Mouse (Mus musculus) stomach, postnatal 0 days (tissue): ENCODE data around the gene Adm. TPM values are rescaled to one million over a fixed set of nuclear protein-coding genes. Genes with fewer than 3 reads are reported as not detected.

Experiments
- ATAC-seq: fragments of 200-750 bp; cut with Nextera tagmentation; 2 replicates; pipeline ENCODE4 v1.8.0; 2017; ENCODE audit not compliant: low FRiP score, low TSS enrichment
- DNase-seq: peaks from one replicate; pipeline ENCODE4 v3.0.0-alpha.2; 2016; ENCODE audit warnings: low spot score
- H3K27ac ChIP-seq: fragments of 300-500 bp; sonication (generic); replicated peaks from 2 replicates; pipeline ENCODE4 v1.5.1; 2014; ENCODE audit warnings: mild to moderate bottlenecking, control low read depth
- H3K27me3 ChIP-seq: fragments of 300-500 bp; sonication (generic); 2 replicates; pipeline ENCODE4 v1.6.1; 2014; ENCODE audit warnings: low read length; ENCODE audit not compliant: control insufficient read depth, insufficient read depth
- H3K36me3 ChIP-seq: fragments of 300-500 bp; sonication (generic); 2 replicates; pipeline ENCODE4 v1.6.1; 2014; ENCODE audit warnings: low read length, mixed read lengths; ENCODE audit not compliant: control insufficient read depth, insufficient read depth
- H3K4me1 ChIP-seq: fragments of 300-500 bp; sonication (generic); replicated peaks from 2 replicates; pipeline ENCODE4 v1.6.1; 2014; ENCODE audit warnings: antibody characterized with exemption; ENCODE audit not compliant: control insufficient read depth, insufficient read depth
- H3K4me2 ChIP-seq: fragments of 300-500 bp; sonication (generic); replicated peaks from 2 replicates; pipeline ENCODE4 v1.6.1; 2014; ENCODE audit warnings: low read depth, mild to moderate bottlenecking, control low read depth, moderate library complexity
- H3K4me3 ChIP-seq: fragments of 300-500 bp; sonication (generic); 2 replicates; pipeline ENCODE4 v1.5.1; 2014; ENCODE audit warnings: low read depth, low read length, control low read depth
- H3K9ac ChIP-seq: fragments of 300-500 bp; sonication (generic); 2 replicates; pipeline ENCODE4 v1.6.1; 2014; ENCODE audit warnings: mild to moderate bottlenecking, low read length, control low read depth, mixed read lengths
- H3K9me3 ChIP-seq: fragments of 300-500 bp; sonication (generic); 2 replicates; pipeline ENCODE4 v1.6.1; 2016; ENCODE audit warnings: low read length; ENCODE audit not compliant: control insufficient read depth
- CTCF ChIP-seq: IDR thresholded peaks from 2 replicates; pipeline ENCODE4 v1.5.1; 2016; ENCODE audit warnings: antibody characterized with exemption, low read depth, mild to moderate bottlenecking, moderate library complexity
- EP300 ChIP-seq: optimal IDR thresholded peaks from 2 replicates; pipeline ENCODE3; 2016; ENCODE audit warnings: antibody characterized with exemption
- WGBS: fragments of 180-500 bp; shearing (Covaris S2); extraction: QIAGEN DNeasy Blood & Tissue Kit; methylation state at CpG from one replicate; pipeline ENCODE4 v1.1.7; 2014; 5-methylcytosine and 5-hydroxymethylcytosine counted together
- polyA plus RNA-seq: library from polyadenylated mRNA; unstranded; fragments of >200 nt; fragmentation: Nextera tagmentation; extraction: Ambion mirVana; gene quantifications from 2 replicates; pipeline ENCODE4 v1.2.1, GENCODE M21; 2015

Adm gene
- polyA plus RNA-seq, 1 experiment from 2014 or later = 4.6 TPM

DNA sequence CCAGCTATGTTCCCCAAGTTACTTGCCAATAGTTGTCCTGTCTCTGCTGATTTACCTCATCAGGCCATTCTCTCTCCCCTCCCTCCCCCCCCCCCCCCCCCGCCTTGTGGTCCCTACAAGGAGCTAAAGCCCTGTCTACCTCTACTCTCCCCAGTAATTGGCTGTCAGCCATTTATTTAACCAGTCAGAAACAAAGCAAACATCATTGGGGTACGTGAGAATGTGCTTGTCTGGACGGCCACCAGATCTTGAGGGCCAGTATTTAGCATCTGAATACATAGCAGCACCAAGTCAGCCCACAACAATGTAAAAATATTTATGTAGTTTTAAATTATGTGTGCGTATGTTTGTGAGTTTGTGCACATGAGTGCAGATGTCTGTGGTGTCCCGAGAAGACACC, 39.1 kb downstream of the Adm start:
- Histone ChIP-seq H3K9me3 (no peaks in the 10 kb centered on the region), H3K9ac (no peak overlapping the region), H3K4me1 (no peaks in the 10 kb centered on the region; the same call in none of the 2 replicates), H3K4me3 (no peak overlapping the region), H3K36me3 (no peaks in the 10 kb centered on the region), H3K27me3 (no peaks in the 10 kb centered on the region), H3K4me2 (no peak overlapping the region), H3K27ac (no peak overlapping the region)
- WGBS = 26% methylated on average over 4 of the region's 5 CpGs
- no peak for DNase-seq
- no peak for TF ChIP-seq CTCF
- TF ChIP-seq EP300 = no peak
- ATAC-seq = no peak

DNA sequence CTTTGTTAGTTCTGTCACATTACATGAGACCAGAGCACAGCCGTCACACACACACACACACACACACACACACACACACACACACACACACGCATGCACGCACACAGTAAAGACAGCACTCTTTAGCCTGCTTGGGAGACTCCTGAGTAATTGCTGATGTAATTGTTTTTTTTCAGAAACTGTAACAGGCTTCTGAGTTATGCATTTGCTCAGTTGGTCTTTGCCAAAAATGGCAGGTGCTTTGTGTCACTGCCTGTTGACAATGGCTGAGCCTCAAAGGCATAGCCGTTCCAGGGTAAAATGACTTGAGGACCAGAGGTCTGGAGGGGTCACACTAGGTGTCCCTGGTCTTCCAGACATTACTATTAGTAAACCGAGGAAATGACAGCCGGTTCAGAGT, 40.8 kb downstream of the Adm start:
- H3K27me3 ChIP-seq = no peaks in the 10 kb centered on the region
- DNase-seq (no peak), ATAC-seq (peak; percentile 52)
- no peak overlapping the region for H3K4me3 ChIP-seq
- H3K4me1 ChIP-seq = no peaks in the 10 kb centered on the region; the same call in none of the 2 replicates
- H3K9ac ChIP-seq = no peak overlapping the region
- TF ChIP-seq CTCF (no peak), EP300 (no peak)
- WGBS = 48% methylated on average over 6 of the region's 6 CpGs
- H3K9me3 ChIP-seq = no peaks in the 10 kb centered on the region
- H3K4me2 ChIP-seq = no peak overlapping the region
- no peak overlapping the region for H3K27ac ChIP-seq
- H3K36me3 ChIP-seq = no peaks in the 10 kb centered on the region

DNA sequence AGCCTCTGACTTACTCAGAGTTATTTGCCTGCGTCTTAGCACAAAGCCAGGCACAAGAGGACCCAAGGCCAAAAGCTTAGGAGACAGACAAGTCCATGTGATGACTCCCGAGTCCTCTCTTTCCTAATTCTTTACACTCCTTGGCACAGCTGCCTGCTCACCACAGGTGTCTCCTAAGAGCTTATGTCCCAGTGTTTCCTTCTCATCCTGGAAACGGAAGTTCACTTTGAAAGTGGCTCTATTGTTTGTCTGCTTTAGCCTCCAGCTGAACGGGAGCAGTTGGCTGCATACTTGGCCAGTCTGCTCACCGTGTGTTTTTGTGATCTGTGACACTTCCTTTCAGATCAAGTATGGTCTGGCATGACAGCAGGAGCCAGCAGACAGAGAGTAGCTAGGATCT, 41.3 kb downstream of the Adm start:
- no peaks in the 10 kb centered on the region for H3K36me3 ChIP-seq
- H3K4me2 ChIP-seq = no peak overlapping the region
- DNase-seq (no peak), ATAC-seq (peak; percentile 7; the same call in 1 of the 2 replicates)
- TF ChIP-seq EP300 (no peak), CTCF (no peak)
- peak overlapping the region; percentile 41; the same call in 1 of the 2 replicates for H3K27ac ChIP-seq
- H3K4me3 ChIP-seq = no peak overlapping the region
- H3K9ac ChIP-seq = no peak overlapping the region
- 21% methylated on average over 5 of the region's 5 CpGs for WGBS
- no peaks in the 10 kb centered on the region; the same call in none of the 2 replicates for H3K4me1 ChIP-seq
- no peaks in the 10 kb centered on the region for H3K27me3 ChIP-seq
- H3K9me3 ChIP-seq = no peaks in the 10 kb centered on the region

- H3K27ac ChIP-seq = peak overlapping the region; percentile 74
- TF ChIP-seq EP300 = no peak
- 0 out of 2 replicates have a peak, but pooled peaks have one; percentile 13 for ATAC-seq
Observed at GRCm38 (mm10) chr7:110671121-110671680, 43.7 kb downstream of the Adm start.

More at GRCm38 (mm10) chr7:110671121-110671680, 43.7 kb downstream of the Adm start:
- Histone ChIP-seq H3K27me3 (no peaks in the 10 kb centered on the region), H3K9me3 (no peaks in the 10 kb centered on the region), H3K36me3 (no peaks in the 10 kb centered on the region), H3K4me2 (no peak overlapping the region), H3K4me1 (no peaks in the 10 kb centered on the region; the same call in none of the 2 replicates), H3K9ac (no peak overlapping the region), H3K4me3 (no peak overlapping the region)
- no peak for DNase-seq
- WGBS = 39% methylated on average over 6 of the region's 6 CpGs

Other genes with a start within 250 kb of the Adm start
- gene Sbf2, start 12.7 kb upstream of the Adm start, polyA plus RNA-seq = 14.8 and 14.9 TPM in 2 replicates
- 4.7 and 5.2 TPM in 2 replicates for gene Ampd3, start 140.5 kb downstream of the Adm start, polyA plus RNA-seq
- 24.0 and 25.1 TPM in 2 replicates for gene Rnf141, start 216.8 kb downstream of the Adm start, polyA plus RNA-seq
- 9.2 and 11.5 TPM in 2 replicates for gene Lyve1, start 235.6 kb downstream of the Adm start, polyA plus RNA-seq